Mouse (Mus musculus): ENCODE measurements around the gene Krt12. TPM values are rescaled to one million over a fixed set of nuclear protein-coding genes. Genes with fewer than 3 reads are reported as not detected.

Krt12 gene
- polyA plus RNA-seq, 1 experiment from 2014 or later, result not detected

GRCm38 (mm10) chr11:99369853-99370451 lies 52.1 kb downstream of the Krt12 start:
- Histone ChIP-seq H3K27me3 (replicated peaks; ENCODE audit: control insufficient read depth, insufficient read depth, low read length) (no peaks in the 10 kb centered on the region), H3K4me1 (replicated peaks; ENCODE audit: control insufficient read depth, insufficient read depth, low read length) (no peaks in the 10 kb centered on the region), H3K4me2 (ENCODE audit: low read length) (no peak overlapping the region), H3K27ac (ENCODE audit: low read depth) (no peak overlapping the region), H3K36me3 (ENCODE audit: control insufficient read depth, insufficient read depth, low read length) (no peaks in the 10 kb centered on the region), H3K4me3 (ENCODE audit: low read depth, low read length) (no peak overlapping the region), H3K9ac (ENCODE audit: low read length) (no peak overlapping the region), H3K9me3 (ENCODE audit: control insufficient read depth, low read length) (no peaks in the 10 kb centered on the region)
- 85% methylated on average over 8 of the region's 8 CpGs for WGBS
- DNase-seq (ENCODE audit: low spot score) (no peak), ATAC-seq (replicated peaks; ENCODE audit: low FRiP score, low TSS enrichment, low read depth) (no peak)

- Histone ChIP-seq H3K4me1 (replicated peaks; ENCODE audit: control insufficient read depth, insufficient read depth, low read length) (no peaks in the 10 kb centered on the region), H3K27me3 (replicated peaks; ENCODE audit: control insufficient read depth, insufficient read depth, low read length) (no peaks in the 10 kb centered on the region), H3K36me3 (ENCODE audit: control insufficient read depth, insufficient read depth, low read length) (no peaks in the 10 kb centered on the region), H3K9me3 (ENCODE audit: control insufficient read depth, low read length) (no peaks in the 10 kb centered on the region), H3K4me3 (ENCODE audit: low read depth, low read length) (no peak overlapping the region), H3K9ac (ENCODE audit: low read length) (no peak overlapping the region), H3K4me2 (ENCODE audit: low read length) (no peak overlapping the region), H3K27ac (ENCODE audit: low read depth) (no peak overlapping the region)
- DNase-seq (ENCODE audit: low spot score), result no peak
- 9% methylated on average over 3 of the region's 3 CpGs for WGBS
- no peak for ATAC-seq (replicated peaks; ENCODE audit: low FRiP score, low TSS enrichment, low read depth)
These were observed 52.8 kb downstream of the Krt12 start for GRCm38 (mm10) chr11:99369229-99369628.

GRCm38 (mm10) chr11:99366791-99367190 lies 55.3 kb downstream of the Krt12 start:
- DNase-seq (ENCODE audit: low spot score), result no peak
- no peak overlapping the region for H3K4me2 ChIP-seq (ENCODE audit: low read length)
- 30% methylated on average over 10 of the region's 10 CpGs for WGBS
- no peak for ATAC-seq (replicated peaks; ENCODE audit: low FRiP score, low TSS enrichment, low read depth)
- H3K4me1 ChIP-seq (replicated peaks; ENCODE audit: control insufficient read depth, insufficient read depth, low read length), result no peaks in the 10 kb centered on the region
- H3K36me3 ChIP-seq (ENCODE audit: control insufficient read depth, insufficient read depth, low read length), result no peaks in the 10 kb centered on the region
- H3K4me3 ChIP-seq (ENCODE audit: low read depth, low read length), result no peak overlapping the region
- H3K27me3 ChIP-seq (replicated peaks; ENCODE audit: control insufficient read depth, insufficient read depth, low read length), result no peaks in the 10 kb centered on the region
- H3K27ac ChIP-seq (ENCODE audit: low read depth), result no peak overlapping the region
- H3K9me3 ChIP-seq (ENCODE audit: control insufficient read depth, low read length), result no peaks in the 10 kb centered on the region
- H3K9ac ChIP-seq (ENCODE audit: low read length), result no peak overlapping the region

Other genes with a start within 250 kb of the Krt12 start
- gene Smarce1, start 191.2 kb downstream of the Krt12 start, polyA plus RNA-seq (2014; fragmentation: Nextera tagmentation; extraction: Ambion mirVana), result 148 and 150 TPM in 2 replicates
- 0.30 and 0.41 TPM in 2 replicates for gene Krt222, start 178.2 kb downstream of the Krt12 start, polyA plus RNA-seq (2014; fragmentation: Nextera tagmentation; extraction: Ambion mirVana)
- not detected in 2 replicates for gene Krt24, start 137.0 kb downstream of the Krt12 start, polyA plus RNA-seq (2014; fragmentation: Nextera tagmentation; extraction: Ambion mirVana)
- gene Krt25, start 99.3 kb downstream of the Krt12 start, polyA plus RNA-seq (2014; fragmentation: Nextera tagmentation; extraction: Ambion mirVana), result 0.15 TPM in 1 of 2 replicates, not detected in the other
- 0.04 and 0.16 TPM in 2 replicates for gene Krt26, start 84.3 kb downstream of the Krt12 start, polyA plus RNA-seq (2014; fragmentation: Nextera tagmentation; extraction: Ambion mirVana)
- gene Krt27, start 71.2 kb downstream of the Krt12 start, polyA plus RNA-seq (2014; fragmentation: Nextera tagmentation; extraction: Ambion mirVana), result not detected in 2 replicates
- not detected in 2 replicates for gene Krt28, start 47.4 kb downstream of the Krt12 start, polyA plus RNA-seq (2014; fragmentation: Nextera tagmentation; extraction: Ambion mirVana)
- gene Krt10, start 32.9 kb downstream of the Krt12 start, polyA plus RNA-seq (2014; fragmentation: Nextera tagmentation; extraction: Ambion mirVana), result 26.2 and 28.5 TPM in 2 replicates
- gene Krt20, start 15.9 kb upstream of the Krt12 start, polyA plus RNA-seq (2014; fragmentation: Nextera tagmentation; extraction: Ambion mirVana), result 16.5 and 17.1 TPM in 2 replicates
- 6.0 and 9.2 TPM in 2 replicates for gene Krt23, start 70.9 kb upstream of the Krt12 start, polyA plus RNA-seq (2014; fragmentation: Nextera tagmentation; extraction: Ambion mirVana)
- gene Krt39, start 99.1 kb upstream of the Krt12 start, polyA plus RNA-seq (2014; fragmentation: Nextera tagmentation; extraction: Ambion mirVana), result not detected in 2 replicates
- gene Krt40, start 120.9 kb upstream of the Krt12 start, polyA plus RNA-seq (2014; fragmentation: Nextera tagmentation; extraction: Ambion mirVana), result not detected in 2 replicates
- gene Krtap3-3, start 128.6 kb upstream of the Krt12 start, polyA plus RNA-seq (2014; fragmentation: Nextera tagmentation; extraction: Ambion mirVana), result not detected in 2 replicates
- gene Krtap3-2, start 134.6 kb upstream of the Krt12 start, polyA plus RNA-seq (2014; fragmentation: Nextera tagmentation; extraction: Ambion mirVana), result not detected in 2 replicates
- gene Gm11939, start 137.2 kb upstream of the Krt12 start, polyA plus RNA-seq (2014; fragmentation: Nextera tagmentation; extraction: Ambion mirVana), result not detected in 2 replicates
- gene Krtap3-1, start 144.4 kb upstream of the Krt12 start, polyA plus RNA-seq (2014; fragmentation: Nextera tagmentation; extraction: Ambion mirVana), result not detected in 2 replicates
- gene Krtap1-5, start 158.8 kb upstream of the Krt12 start, polyA plus RNA-seq (2014; fragmentation: Nextera tagmentation; extraction: Ambion mirVana), result not detected in 2 replicates
- not detected in 2 replicates for gene Krtap1-4, start 161.4 kb upstream of the Krt12 start, polyA plus RNA-seq (2014; fragmentation: Nextera tagmentation; extraction: Ambion mirVana)
- not detected in 2 replicates for gene Krtap1-3, start 169.1 kb upstream of the Krt12 start, polyA plus RNA-seq (2014; fragmentation: Nextera tagmentation; extraction: Ambion mirVana)
- gene Krtap9-3, start 175.8 kb upstream of the Krt12 start, polyA plus RNA-seq (2014; fragmentation: Nextera tagmentation; extraction: Ambion mirVana), result not detected in 2 replicates
- gene Gm11938, start 181.0 kb upstream of the Krt12 start, polyA plus RNA-seq (2014; fragmentation: Nextera tagmentation; extraction: Ambion mirVana), result not detected in 2 replicates
- gene Gm11937, start 187.9 kb upstream of the Krt12 start, polyA plus RNA-seq (2014; fragmentation: Nextera tagmentation; extraction: Ambion mirVana), result not detected in 2 replicates
- not detected in 2 replicates for gene Krtap2-4, start 192.6 kb upstream of the Krt12 start, polyA plus RNA-seq (2014; fragmentation: Nextera tagmentation; extraction: Ambion mirVana)
- gene Gm11562, start 198.2 kb upstream of the Krt12 start, polyA plus RNA-seq (2014; fragmentation: Nextera tagmentation; extraction: Ambion mirVana), result not detected in 2 replicates
- not detected in 2 replicates for gene Krtap4-1, start 206.0 kb upstream of the Krt12 start, polyA plus RNA-seq (2014; fragmentation: Nextera tagmentation; extraction: Ambion mirVana)
- not detected in 2 replicates for gene Krtap4-2, start 212.8 kb upstream of the Krt12 start, polyA plus RNA-seq (2014; fragmentation: Nextera tagmentation; extraction: Ambion mirVana)
- gene Krtap4-7, start 221.8 kb upstream of the Krt12 start, polyA plus RNA-seq (2014; fragmentation: Nextera tagmentation; extraction: Ambion mirVana), result not detected in 2 replicates
- not detected in 2 replicates for gene Gm11555, start 228.0 kb upstream of the Krt12 start, polyA plus RNA-seq (2014; fragmentation: Nextera tagmentation; extraction: Ambion mirVana)
- gene Gm11563, start 236.7 kb upstream of the Krt12 start, polyA plus RNA-seq (2014; fragmentation: Nextera tagmentation; extraction: Ambion mirVana), result not detected in 2 replicates
- not detected in 2 replicates for gene Krtap4-6, start 243.7 kb upstream of the Krt12 start, polyA plus RNA-seq (2014; fragmentation: Nextera tagmentation; extraction: Ambion mirVana)